Mouse (Mus musculus) liver, postnatal 0 days (tissue): ENCODE measurements around the gene 1700012P22Rik.

ENCODE experiments used
- CTCF ChIP-seq: sonication (generic); IDR thresholded peaks from 2 replicates; pipeline ENCODE4 v1.5.1; 2016; ENCODE audit warnings: antibody characterized with exemption, low read depth
- EP300 ChIP-seq: IDR thresholded peaks from 2 replicates; pipeline ENCODE4 v1.6.1; 2016; ENCODE audit warnings: antibody characterized with exemption, low read depth, mild to moderate bottlenecking

GRCm38 (mm10) chr4:144453217-144453616 is 14.6 kb upstream of the 1700012P22Rik start, which contains the start of gene Gm9944:
- no peak for TF ChIP-seq EP300
- no peak for TF ChIP-seq CTCF
